Mouse (Mus musculus) stomach, embryonic 14.5 days (tissue): ENCODE measurements around the gene Chek2. TPM values are rescaled to one million over a fixed set of nuclear protein-coding genes. Genes with fewer than 3 reads are reported as not detected.
A peak's percentile ranks its signal among the peaks of the same experiment; 100 is the strongest.

ENCODE experiments used
- ATAC-seq: fragments of 200-750 bp; cut with Nextera tagmentation; 2 replicates; pipeline ENCODE4 v1.8.0; 2017; ENCODE audit warnings: low read depth, moderate TSS enrichment; ENCODE audit not compliant: insufficient number of reproducible peaks, insufficient read depth, low FRiP score
- H3K27ac ChIP-seq: fragments of 300-500 bp; sonication (generic); 2 replicates; pipeline ENCODE4 v1.5.1; 2014; ENCODE audit warnings: mild to moderate bottlenecking, low read length, moderate library complexity, mixed read lengths
- H3K27me3 ChIP-seq: fragments of 300-500 bp; sonication (generic); 2 replicates; pipeline ENCODE4 v1.6.1; 2014; ENCODE audit warnings: low read length, control low read depth, mixed read lengths; ENCODE audit not compliant: control insufficient read depth, insufficient read depth
- H3K36me3 ChIP-seq: fragments of 300-500 bp; sonication (generic); 2 replicates; pipeline ENCODE4 v1.6.1; 2014; ENCODE audit warnings: mild to moderate bottlenecking, control low read depth, low read length, moderate library complexity, mixed read lengths; ENCODE audit not compliant: control insufficient read depth, insufficient read depth
- H3K4me1 ChIP-seq: fragments of 300-500 bp; sonication (generic); 2 replicates; pipeline ENCODE4 v1.6.1; 2014; ENCODE audit warnings: low read length, control low read depth, mixed read lengths; ENCODE audit not compliant: control insufficient read depth, insufficient read depth
- H3K4me2 ChIP-seq: fragments of 300-500 bp; sonication (generic); replicated peaks from 2 replicates; pipeline ENCODE4 v1.6.1; 2014; ENCODE audit warnings: low read depth, low read length, control low read depth
- H3K4me3 ChIP-seq: fragments of 300-500 bp; sonication (generic); 2 replicates; pipeline ENCODE4 v1.5.1; 2014; ENCODE audit warnings: low read depth, low read length, control low read depth
- H3K9ac ChIP-seq: fragments of 300-500 bp; sonication (generic); replicated peaks from 2 replicates; pipeline ENCODE4 v1.6.1; 2014; ENCODE audit warnings: low read depth, mild to moderate bottlenecking, control low read depth, low read length, moderate library complexity, mixed read lengths
- H3K9me3 ChIP-seq: fragments of 300-500 bp; sonication (generic); 2 replicates; pipeline ENCODE4 v1.6.1; 2016; ENCODE audit warnings: low read depth, low read length, control low read depth; ENCODE audit not compliant: control insufficient read depth
- WGBS: fragments of 180-500 bp; shearing (Covaris S2); extraction: QIAGEN DNeasy Blood & Tissue Kit; methylation state at CpG from one replicate; pipeline ENCODE4 v1.1.7; 2014; 5-methylcytosine and 5-hydroxymethylcytosine counted together
- polyA plus RNA-seq: library from polyadenylated mRNA; unstranded; fragments of >200 nt; fragmentation: Nextera tagmentation; extraction: Ambion mirVana; gene quantifications from 2 replicates; pipeline ENCODE4 v1.2.1, GENCODE M21; 2014

Gene Chek2
- polyA plus RNA-seq, 1 experiment from 2014 or later: 32.1 TPM

GRCm38 (mm10) chr5:110806676-110807075 lies 33.1 kb upstream of the Chek2 start:
- WGBS: 89% methylated on average over 1 of the region's 1 CpGs
- Histone ChIP-seq H3K4me1 (peaks cover 15% of the 10 kb centered on the region), H3K4me3 (no peak overlapping the region), H3K27ac (no peak overlapping the region), H3K9me3 (no peaks in the 10 kb centered on the region), H3K27me3 (no peaks in the 10 kb centered on the region), H3K9ac (no peak overlapping the region), H3K36me3 (peaks cover 15% of the 10 kb centered on the region), H3K4me2 (no peak overlapping the region)
- no peak for ATAC-seq

GRCm38 (mm10) chr5:110807453-110807852 lies 32.3 kb upstream of the Chek2 start:
- Histone ChIP-seq H3K27ac (peak overlapping the region; percentile 4; the same call in 1 of the 2 replicates), H3K4me2 (peak overlapping the region; percentile 96)

GRCm38 (mm10) chr5:110808061-110808631 lies 31.6 kb upstream of the Chek2 start:
- 2% methylated on average over 14 of the region's 14 CpGs for WGBS
- H3K4me3 ChIP-seq: peak overlapping the region; percentile 79
- peak overlapping the region; percentile 89 for H3K9ac ChIP-seq
- peak overlapping the region; percentile 96 for H3K4me2 ChIP-seq
- H3K9me3 ChIP-seq: no peaks in the 10 kb centered on the region
- H3K27ac ChIP-seq: peak overlapping the region; percentile 4; the same call in 1 of the 2 replicates
- peaks cover 10% of the 10 kb centered on the region; the same call in 1 of the 2 replicates for H3K36me3 ChIP-seq
- peaks cover 13% of the 10 kb centered on the region for H3K4me1 ChIP-seq
- peak; percentile 63; the same call in 1 of the 2 replicates for ATAC-seq
- H3K27me3 ChIP-seq: no peaks in the 10 kb centered on the region

More at GRCm38 (mm10) chr5:110807453-110807852, 32.3 kb upstream of the Chek2 start:
- H3K9ac ChIP-seq: no peak overlapping the region
- no peaks in the 10 kb centered on the region for H3K27me3 ChIP-seq
- whole genome bisulfite sequencing: 67% methylated on average over 4 of the region's 4 CpGs
- ATAC-seq: no peak
- peak overlapping the region; percentile 79; the same call in 1 of the 2 replicates for H3K4me3 ChIP-seq
- peaks cover 13% of the 10 kb centered on the region for H3K4me1 ChIP-seq
- peaks cover 10% of the 10 kb centered on the region; the same call in 1 of the 2 replicates for H3K36me3 ChIP-seq
- H3K9me3 ChIP-seq: no peaks in the 10 kb centered on the region

- H3K4me3 ChIP-seq: peak overlapping the region; percentile 79
- H3K4me1 ChIP-seq: peaks cover 13% of the 10 kb centered on the region
- peak overlapping the region; percentile 89 for H3K27ac ChIP-seq
- 1% methylated on average over 27 of the region's 27 CpGs for WGBS
- peak overlapping the region; percentile 89 for H3K9ac ChIP-seq
- peak overlapping the region; percentile 96 for H3K4me2 ChIP-seq
- no peaks in the 10 kb centered on the region for H3K27me3 ChIP-seq
- no peak for ATAC-seq
- peaks cover 10% of the 10 kb centered on the region; the same call in 1 of the 2 replicates for H3K36me3 ChIP-seq
- no peaks in the 10 kb centered on the region for H3K9me3 ChIP-seq
Measured at GRCm38 (mm10) chr5:110808821-110809666, 30.7 kb upstream of the Chek2 start.

GRCm38 (mm10) chr5:110809667-110810325 lies 30.0 kb upstream of the Chek2 start, which contains the start of gene Ulk1:
Gene Ulk1 (minus strand): TSS chr5:110810097.
- WGBS: under 1% methylated on average over 69 of the region's 80 CpGs
- H3K4me2 ChIP-seq: peak within 1 kb of the TSS; percentile 96
- no peaks in the 10 kb centered on the region for H3K9me3 ChIP-seq
- H3K27me3 ChIP-seq: no peaks in the 10 kb centered on the region
- ATAC-seq: peak; percentile 96
- H3K9ac ChIP-seq: peak within 1 kb of the TSS; percentile 89
- peaks cover 13% of the 10 kb centered on the region for H3K4me1 ChIP-seq
- peak within 1 kb of the TSS; percentile 89 for H3K27ac ChIP-seq
- H3K4me3 ChIP-seq: peak within 1 kb of the TSS; percentile 79
- H3K36me3 ChIP-seq: peaks cover 10% of the 10 kb centered on the region; the same call in 1 of the 2 replicates

- no peak overlapping the region for H3K4me3 ChIP-seq
- no peaks in the 10 kb centered on the region for H3K4me1 ChIP-seq
- no peak overlapping the region for H3K9ac ChIP-seq
- ATAC-seq: no peak
- no peak overlapping the region for H3K27ac ChIP-seq
- no peak overlapping the region for H3K4me2 ChIP-seq
- H3K36me3 ChIP-seq: no peaks in the 10 kb centered on the region; the same call in 1 of the 2 replicates
- H3K9me3 ChIP-seq: no peaks in the 10 kb centered on the region
- no peaks in the 10 kb centered on the region for H3K27me3 ChIP-seq
- WGBS: 79% methylated on average over 4 of the region's 4 CpGs
Measured at GRCm38 (mm10) chr5:110824421-110824820, 15.4 kb upstream of the Chek2 start.

- no peaks in the 10 kb centered on the region for H3K9me3 ChIP-seq
- H3K4me2 ChIP-seq: no peak overlapping the region
- H3K27me3 ChIP-seq: no peaks in the 10 kb centered on the region
- no peaks in the 10 kb centered on the region; the same call in 1 of the 2 replicates for H3K36me3 ChIP-seq
- no peaks in the 10 kb centered on the region for H3K4me1 ChIP-seq
- no peak for ATAC-seq
- H3K27ac ChIP-seq: peak overlapping the region; percentile 40; the same call in 1 of the 2 replicates
- no peak overlapping the region for H3K9ac ChIP-seq
- WGBS: 68% methylated on average over 8 of the region's 8 CpGs
- no peak overlapping the region for H3K4me3 ChIP-seq
Measured at GRCm38 (mm10) chr5:110826781-110827495, 12.8 kb upstream of the Chek2 start.
